ENCODE assay signal across 9 mouse cellular contexts in the genomic region with DNA sequence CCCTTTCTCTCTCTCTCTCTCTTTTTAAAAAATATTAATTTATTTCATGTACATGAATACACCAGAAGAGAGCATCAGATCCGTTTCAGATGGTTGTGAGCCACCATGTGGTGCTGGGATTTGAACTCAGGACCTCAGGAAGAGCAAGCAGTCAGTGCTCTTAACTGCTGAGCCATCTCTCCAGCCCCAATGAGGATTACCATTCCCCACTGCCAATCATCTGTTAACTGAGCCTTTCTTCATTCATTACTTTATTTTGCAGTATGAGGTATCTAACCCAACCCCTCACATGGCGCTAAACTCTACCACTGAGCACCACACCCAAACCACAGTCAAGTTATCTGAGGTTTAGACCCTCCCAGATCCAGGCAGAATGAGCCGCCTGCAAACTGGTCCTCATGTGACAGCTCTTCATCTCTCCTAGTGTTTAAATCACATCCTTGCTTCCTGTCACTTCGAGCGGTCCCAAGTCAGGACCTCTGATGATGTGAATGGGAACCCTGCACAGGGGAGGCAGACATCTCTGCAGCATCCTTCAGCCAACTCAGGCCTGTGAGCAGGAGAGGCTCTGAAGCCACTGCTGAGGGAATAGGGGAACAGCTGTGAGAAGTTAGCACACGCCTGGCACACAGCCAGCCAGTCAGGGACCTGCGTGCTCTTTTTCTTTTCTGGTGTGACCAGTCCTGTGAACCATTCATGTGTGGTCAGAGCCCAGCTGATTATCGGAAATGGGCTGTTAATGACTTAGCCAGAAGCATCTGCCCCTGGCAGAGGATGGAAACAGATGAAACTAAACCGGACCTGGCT. TPM values are rescaled to one million over a fixed set of nuclear protein-coding genes. Genes with fewer than 3 reads are reported as not detected.
DNase-seq lines count a peak whose midpoint lies in the region; ATAC-seq lines count a peak whose summit lies in the region.
"Had no signal": no experiment of that assay in that cellular context is flagged by ENCODE, and none has a peak within 500 bp of the region (broad histone marks: within the 10 kb centered on the region; RNA-seq: fewer than 3 reads in every experiment).

No protein-coding gene starts in this region.

- peak; percentile 49 for DNase-seq in CD4-positive, CD25-positive, alpha-beta regulatory T cell, adult 2 months (ENCODE audit: low read depth, low spot score)
- peak; percentile 24 for DNase-seq in layer of hippocampus, adult 11-12 months (ENCODE audit: low spot score)
- no peak for DNase-seq in layer of hippocampus, postnatal 14 days (ENCODE audit: low spot score in 2 of 2)
- DNase-seq in embryonic facial prominence, embryonic 10.5 days (ENCODE audit: low spot score): peak; percentile 31
- no peak for DNase-seq in urinary bladder, adult 18-20 months (ENCODE audit: low spot score in 2 of 2)

- no peaks in the 10 kb centered on the region for H3K9me3 ChIP-seq in embryonic facial prominence, embryonic 10.5 days
- H3K9me3 ChIP-seq in megakaryocyte, embryonic 14.5 days: peaks cover 19% of the 10 kb centered on the region

- no peak overlapping the region for H3K27ac ChIP-seq in embryonic facial prominence, embryonic 10.5 days (replicated peaks)

- no peaks in the 10 kb centered on the region for H3K27me3 ChIP-seq in embryonic facial prominence, embryonic 10.5 days (replicated peaks; ENCODE audit: low read depth, poor library complexity, severe bottlenecking)
- H3K27me3 ChIP-seq in megakaryocyte, embryonic 14.5 days (replicated peaks): peaks cover 40% of the 10 kb centered on the region

- H3K4me3 ChIP-seq in embryonic facial prominence, embryonic 10.5 days: no peak overlapping the region
- peak overlapping the region; percentile 33 for H3K4me3 ChIP-seq in megakaryocyte, embryonic 14.5 days (replicated peaks)

- peaks cover 7% of the 10 kb centered on the region for H3K4me1 ChIP-seq in embryonic facial prominence, embryonic 10.5 days
- peaks cover 17% of the 10 kb centered on the region for H3K4me1 ChIP-seq in megakaryocyte, embryonic 14.5 days

- WGBS in embryonic facial prominence, embryonic 10.5 days: 67% methylated on average over 9 of the region's 9 CpGs

- ATAC-seq in CD4-positive, CD25-positive, alpha-beta regulatory T cell, adult 4 months: no peak
- no peak for ATAC-seq in frontal cortex, adult (ENCODE audit: low TSS enrichment)

- H3K36me3 ChIP-seq in embryonic facial prominence, embryonic 10.5 days (replicated peaks): no peaks in the 10 kb centered on the region
- no peaks in the 10 kb centered on the region for H3K36me3 ChIP-seq in megakaryocyte, embryonic 14.5 days (replicated peaks; ENCODE audit: low read length)

RNA-seq across cellular contexts. Expression of gene Zfp683, which starts 12.1 kb away (rescaled TPM):
- 1 to 10 TPM in 1 of 2 experiments, under 1 TPM in 1; 0.85 to 1.3 TPM for polyA plus RNA-seq in CD4-positive, CD25-positive, alpha-beta regulatory T cell, adult 4 months (2017; shearing (Covaris generic))
- not detected for total RNA-seq in layer of hippocampus, postnatal 14 days (2021)
- not detected in 2 replicates for polyA plus RNA-seq in embryonic facial prominence, embryonic 10.5 days (2016; fragmentation: Nextera tagmentation; extraction: Ambion mirVana)
- polyA plus RNA-seq in megakaryocyte, embryonic 14.5 days (2012; ENCODE audit: insufficient read depth, low replicate concordance): not detected in 2 replicates
- total RNA-seq: left cerebral cortex, postnatal 25 days had no signal

RNA-seq across cellular contexts. Expression of gene Crybg2, which starts 19.1 kb away (rescaled TPM):
- polyA plus RNA-seq in CD4-positive, CD25-positive, alpha-beta regulatory T cell, adult 4 months (2017; shearing (Covaris generic)): 10 to 100 TPM; 20.9 to 28.2 TPM
- 1 to 10 TPM; 1.2 to 2.2 TPM for total RNA-seq in layer of hippocampus, postnatal 14 days (2021)
- 4.1 and 7.1 TPM in 2 replicates for polyA plus RNA-seq in embryonic facial prominence, embryonic 10.5 days (2016; fragmentation: Nextera tagmentation; extraction: Ambion mirVana)
- polyA plus RNA-seq in megakaryocyte, embryonic 14.5 days (2012; ENCODE audit: insufficient read depth, low replicate concordance): not detected in 2 replicates

RNA-seq across cellular contexts. Expression of gene Lin28a, which starts 22.9 kb away (rescaled TPM):
- not detected for polyA plus RNA-seq in CD4-positive, CD25-positive, alpha-beta regulatory T cell, adult 4 months (2017; shearing (Covaris generic))
- total RNA-seq in layer of hippocampus, postnatal 14 days (2021): not detected
- 18.7 and 24.2 TPM in 2 replicates for polyA plus RNA-seq in embryonic facial prominence, embryonic 10.5 days (2016; fragmentation: Nextera tagmentation; extraction: Ambion mirVana)
- not detected in 2 replicates for polyA plus RNA-seq in megakaryocyte, embryonic 14.5 days (2012; ENCODE audit: insufficient read depth, low replicate concordance)
- total RNA-seq: left cerebral cortex, postnatal 25 days had no signal

RNA-seq across cellular contexts. Expression of gene Dhdds, which starts 40.8 kb away (rescaled TPM):
- polyA plus RNA-seq in CD4-positive, CD25-positive, alpha-beta regulatory T cell, adult 4 months (2017; shearing (Covaris generic)): 10 to 100 TPM; 23.5 to 24.3 TPM
- total RNA-seq in layer of hippocampus, postnatal 14 days (2021): 10 to 100 TPM; 57.9 to 65.2 TPM
- 41.2 and 42.1 TPM in 2 replicates for polyA plus RNA-seq in embryonic facial prominence, embryonic 10.5 days (2016; fragmentation: Nextera tagmentation; extraction: Ambion mirVana)
- polyA plus RNA-seq in megakaryocyte, embryonic 14.5 days (2012; ENCODE audit: insufficient read depth, low replicate concordance): 4.5 and 32.2 TPM in 2 replicates

RNA-seq across cellular contexts. Expression of gene Cd52, which starts 53.4 kb away (rescaled TPM):
- 1,000 to 10,000 TPM; 2,918 to 3,094 TPM for polyA plus RNA-seq in CD4-positive, CD25-positive, alpha-beta regulatory T cell, adult 4 months (2017; shearing (Covaris generic))
- 1 to 10 TPM in 1 of 2 experiments, under 1 TPM in 1; 0.86 to 1.5 TPM for total RNA-seq in layer of hippocampus, postnatal 14 days (2021)
- 3.5 and 4.5 TPM in 2 replicates for polyA plus RNA-seq in embryonic facial prominence, embryonic 10.5 days (2016; fragmentation: Nextera tagmentation; extraction: Ambion mirVana)
- polyA plus RNA-seq in megakaryocyte, embryonic 14.5 days (2012; ENCODE audit: insufficient read depth, low replicate concordance): 77.0 and 307 TPM in 2 replicates

Comparison
In these comparisons a context has a peak if more than half of its experiments do, and no peak if none do; other contexts are left out.
1. DNase-seq: peak in CD4-positive, CD25-positive, alpha-beta regulatory T cell, adult 2 months (single experiment), layer of hippocampus, adult 11-12 months (single experiment) and embryonic facial prominence, embryonic 10.5 days (single experiment); none in layer of hippocampus, postnatal 14 days (0 of 2) and urinary bladder, adult 18-20 months (0 of 2).
2. RNA of gene Lin28a, which starts 22.9 kb away (polyA plus RNA-seq): 18.7 to 24.2 TPM in embryonic facial prominence, embryonic 10.5 days; not detected in CD4-positive, CD25-positive, alpha-beta regulatory T cell, adult 4 months and not detected in megakaryocyte, embryonic 14.5 days; every median in the first group is over 10 times any median in the second.